Comparison of ENCODE assay signal across 9 mouse cellular contexts in the genomic region with DNA sequence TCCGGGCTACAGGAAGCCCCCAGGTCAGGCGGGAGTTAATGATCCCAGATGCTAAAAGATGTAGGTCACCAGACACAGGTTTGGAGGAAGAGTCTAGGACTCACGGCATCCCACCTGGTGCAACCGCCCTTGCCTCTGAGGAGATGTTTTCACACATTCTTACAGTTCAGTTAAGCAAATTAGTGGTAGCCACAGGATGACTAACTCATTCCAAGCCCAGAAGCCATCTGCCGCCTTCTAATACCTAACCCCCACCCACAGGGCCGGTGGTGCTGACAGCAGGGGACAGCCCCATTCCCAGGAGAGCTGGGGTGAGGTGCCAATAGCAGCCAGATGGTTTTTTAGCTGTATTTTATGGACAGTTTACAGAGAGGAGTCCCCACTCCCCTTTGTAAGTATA. TPM values are rescaled to one million over a fixed set of nuclear protein-coding genes. Genes with fewer than 3 reads are reported as not detected.
DNase-seq lines count a peak whose midpoint lies in the region; ATAC-seq lines count a peak whose summit lies in the region.
"Had no signal": no experiment of that assay in that cellular context is flagged by ENCODE, and none has a peak within 500 bp of the region (broad histone marks: within the 10 kb centered on the region; RNA-seq: fewer than 3 reads in every experiment).

No protein-coding gene starts in this region.

- peaks cover 52% of the 10 kb centered on the region for H3K4me1 ChIP-seq in lung, embryonic 15.5 days

- DNase-seq in cerebellum, adult 9-10 months: peak; percentile 44
- no peak for DNase-seq in cerebellum, postnatal 4 days (ENCODE audit: low spot score in 2 of 2)
- no peak for DNase-seq in lung, postnatal 36 days
- peak; percentile 57 for DNase-seq in brain, adult 2 months (ENCODE audit: low read depth, low spot score)
- peak; percentile 80 to 82 for DNase-seq in spleen, postnatal 36 days (ENCODE audit: low spot score in 2 of 2)
- DNase-seq in embryo, embryonic 11 days: no peak
- DNase-seq in c-Kit-positive CD71-positive TER-119-positive erythroid progenitor cells, embryonic 14.5 days (ENCODE audit: low spot score): no peak

- no peak for ATAC-seq in lung, embryonic 15.5 days (ENCODE audit: borderline replicate concordance, extremely low read depth, low FRiP score, low TSS enrichment)

- no peaks in the 10 kb centered on the region for H3K36me3 ChIP-seq in lung, embryonic 15.5 days
- H3K36me3 ChIP-seq: hindbrain, embryonic 15.5 days had no signal

- 0 out of 2 replicates have a peak overlapping the region, but pooled peaks have one; percentile 48 for H3K27ac ChIP-seq in lung, embryonic 15.5 days
- H3K27ac ChIP-seq: hindbrain, embryonic 15.5 days had no signal

- H3K4me2 ChIP-seq in lung, embryonic 15.5 days: no peak overlapping the region

- H3K9ac ChIP-seq in lung, embryonic 15.5 days: no peak overlapping the region
- H3K9ac ChIP-seq: hindbrain, embryonic 15.5 days had no signal

- no peak overlapping the region for H3K4me3 ChIP-seq in lung, embryonic 15.5 days

- WGBS in lung, embryonic 15.5 days: 79% methylated on average over 6 of the region's 6 CpGs

- H3K27me3 ChIP-seq in lung, embryonic 15.5 days: no peaks in the 10 kb centered on the region

- H3K9me3 ChIP-seq in lung, embryonic 15.5 days: no peaks in the 10 kb centered on the region
- H3K9me3 ChIP-seq: hindbrain, embryonic 15.5 days had no signal

RNA-seq across cellular contexts. Expression of gene Zfpm1, which starts 3.8 kb away (rescaled TPM):
- 1.3 and 1.6 TPM in 2 replicates for polyA plus RNA-seq in lung, embryonic 15.5 days (2015; fragmentation: Nextera tagmentation; extraction: Ambion mirVana)

Comparison
In these comparisons a context has a peak if more than half of its experiments do, and no peak if none do; other contexts are left out.
1. DNase-seq: peak in cerebellum, adult 9-10 months (single experiment), brain, adult 2 months (single experiment) and spleen, postnatal 36 days (2 of 2); none in cerebellum, postnatal 4 days (0 of 2), lung, postnatal 36 days (single experiment), embryo, embryonic 11 days (single experiment) and c-Kit-positive CD71-positive TER-119-positive erythroid progenitor cells, embryonic 14.5 days (single experiment).